Mouse (Mus musculus) olfactory bulb, adult 2 months (tissue): ENCODE data around the gene Sdhb. TPM values are rescaled to one million over a fixed set of nuclear protein-coding genes. Genes with fewer than 3 reads are reported as not detected.

Source experiments
- H3K27ac ChIP-seq: fragments of 200-500 bp; 2 replicates; pipeline ENCODE4 v1.5.1; 2012; ENCODE audit warnings: low read depth, low read length; ENCODE audit not compliant: insufficient read depth
- H3K4me1 ChIP-seq: fragments of 200-500 bp; 2 replicates; pipeline ENCODE4 v1.6.1; 2012; ENCODE audit warnings: low read length; ENCODE audit not compliant: control insufficient read depth, insufficient read depth
- H3K4me3 ChIP-seq: fragments of 200-500 bp; 2 replicates; pipeline ENCODE4 v1.5.1; 2012; ENCODE audit warnings: mild to moderate bottlenecking, low read depth, low read length, moderate library complexity; ENCODE audit not compliant: insufficient read depth
- CTCF ChIP-seq: fragments of 200-500 bp; IDR thresholded peaks from 2 replicates; pipeline ENCODE4 v1.5.1; 2012; ENCODE audit warnings: low read depth, mild to moderate bottlenecking, low read length, moderate library complexity; ENCODE audit not compliant: insufficient read depth
- POLR2A ChIP-seq: fragments of 200-500 bp; IDR thresholded peaks from 2 replicates; pipeline ENCODE4 v1.6.1; 2012; ENCODE audit warnings: mild to moderate bottlenecking, low read depth, low read length, moderate library complexity; ENCODE audit not compliant: insufficient read depth
- WGBS: fragments of 180-500 bp; shearing (Covaris S2); methylation state at CpG from one replicate; pipeline ENCODE4 v1.1.7; 2018; 5-methylcytosine and 5-hydroxymethylcytosine counted together
- polyA plus RNA-seq: library from polyadenylated mRNA; stranded (reverse); fragments of >200 nt; gene quantifications from 2 replicates; pipeline ENCODE4 v1.2.4, GENCODE M21; 2012; ENCODE audit warnings: low replicate concordance; ENCODE audit not compliant: missing spikeins, insufficient read depth, insufficient read length

Sdhb gene
- polyA plus RNA-seq, 1 experiment, result not detected

GRCm38 (mm10) chr4:140946048-140946447 lies 15.0 kb upstream of the Sdhb start:
- Histone ChIP-seq H3K4me3 (no peak overlapping the region), H3K27ac (no peak overlapping the region), H3K4me1 (peaks cover 4% of the 10 kb centered on the region)
- WGBS, result 78% methylated on average over 4 of the region's 4 CpGs
- TF ChIP-seq CTCF, result no peak
- no peak for TF ChIP-seq POLR2A

DNA sequence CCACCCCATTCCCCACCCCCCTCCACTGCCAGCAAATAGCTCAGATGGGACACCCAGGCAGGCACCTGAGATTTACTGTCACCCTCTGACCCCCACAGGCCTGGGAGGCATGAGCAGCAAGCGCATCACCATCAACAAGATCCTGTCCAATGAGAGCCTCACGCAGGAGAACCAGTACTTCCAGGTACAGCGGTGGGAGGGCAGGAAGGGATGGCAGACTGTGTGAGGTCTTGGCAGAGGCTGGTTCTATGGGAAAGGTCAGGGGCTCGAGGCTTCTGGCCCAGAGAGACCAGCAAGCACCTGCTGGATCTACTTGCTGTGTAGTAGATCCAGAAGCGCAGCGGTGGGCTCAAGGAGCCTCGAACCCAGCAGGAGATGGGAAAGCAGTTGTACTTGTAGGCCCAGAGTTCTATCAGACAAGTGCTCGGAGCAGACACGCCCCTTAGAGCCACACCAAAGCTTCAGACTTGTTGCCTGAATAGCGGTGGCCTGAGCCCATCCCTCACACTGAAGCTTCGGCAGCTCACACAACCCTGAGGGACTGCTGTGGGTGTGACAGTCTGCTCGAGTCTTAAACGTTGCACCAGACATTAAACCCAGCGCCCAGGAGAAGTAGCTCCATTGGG lies 14.3 kb upstream of the Sdhb start:
- H3K4me1 ChIP-seq, result peaks cover 6% of the 10 kb centered on the region
- TF ChIP-seq POLR2A (no peak), CTCF (no peak)
- 84% methylated on average over 14 of the region's 14 CpGs for WGBS
- no peak overlapping the region for H3K4me3 ChIP-seq
- H3K27ac ChIP-seq, result no peak overlapping the region

- Histone ChIP-seq H3K4me3 (no peak overlapping the region), H3K27ac (no peak overlapping the region), H3K4me1 (peaks cover 14% of the 10 kb centered on the region)
- TF ChIP-seq POLR2A (no peak), CTCF (no peak)
- 93% methylated on average over 12 of the region's 12 CpGs for WGBS
Measured at GRCm38 (mm10) chr4:140947487-140948440, 13.2 kb upstream of the Sdhb start.

DNA sequence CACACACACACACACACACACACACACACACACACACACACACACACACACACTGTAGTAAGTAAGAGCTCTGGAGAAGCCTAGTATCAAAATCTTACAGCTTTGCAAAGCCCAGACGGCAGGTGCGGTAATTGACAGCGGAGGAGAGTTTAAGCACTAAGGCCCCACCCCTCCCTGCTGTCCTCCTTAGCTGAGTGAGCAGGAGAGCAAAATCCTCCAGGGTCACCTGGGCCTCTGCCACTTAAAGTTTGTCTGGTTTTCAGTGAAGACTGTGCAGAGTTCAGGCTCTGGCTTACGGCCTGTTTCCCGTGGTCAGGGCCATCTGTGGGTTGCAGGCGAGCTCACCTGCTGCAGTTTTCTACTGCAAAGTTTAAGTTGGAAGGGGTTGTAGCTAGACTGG lies 12.5 kb upstream of the Sdhb start:
- 92% methylated on average over 6 of the region's 6 CpGs for WGBS
- H3K4me3 ChIP-seq, result no peak overlapping the region
- no peak overlapping the region for H3K27ac ChIP-seq
- H3K4me1 ChIP-seq, result peaks cover 14% of the 10 kb centered on the region
- no peak for TF ChIP-seq POLR2A
- TF ChIP-seq CTCF, result no peak

DNA sequence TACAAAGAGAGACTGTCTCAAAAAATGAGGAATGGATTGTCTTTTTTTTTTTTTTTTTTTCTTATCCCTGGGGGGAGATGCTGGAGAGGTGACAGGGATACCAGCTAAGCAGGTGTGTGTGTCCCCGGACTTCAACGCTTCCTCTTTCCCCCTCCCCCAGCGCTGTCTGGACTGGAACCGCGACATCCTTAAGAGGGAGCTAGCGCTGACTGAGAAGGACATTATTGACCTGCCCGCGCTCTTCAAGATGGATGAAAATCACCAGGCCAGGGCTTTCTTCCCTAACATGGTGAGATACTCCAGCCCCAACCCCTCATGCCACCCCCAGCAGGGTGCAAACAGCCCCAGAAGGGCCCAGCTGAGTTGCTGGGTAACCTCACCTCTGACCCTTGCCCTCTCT lies 12.0 kb upstream of the Sdhb start:
- TF ChIP-seq CTCF (no peak), POLR2A (no peak)
- peaks cover 14% of the 10 kb centered on the region for H3K4me1 ChIP-seq
- H3K4me3 ChIP-seq, result no peak overlapping the region
- no peak overlapping the region for H3K27ac ChIP-seq
- 89% methylated on average over 8 of the region's 8 CpGs for WGBS

- H3K27ac ChIP-seq, result no peak overlapping the region
- 91% methylated on average over 16 of the region's 16 CpGs for WGBS
- H3K4me3 ChIP-seq, result no peak overlapping the region
- TF ChIP-seq CTCF (no peak), POLR2A (no peak)
- peaks cover 14% of the 10 kb centered on the region for H3K4me1 ChIP-seq
Measured at GRCm38 (mm10) chr4:140949616-140950015, 11.4 kb upstream of the Sdhb start.

GRCm38 (mm10) chr4:140950574-140950973 lies 10.4 kb upstream of the Sdhb start:
- peaks cover 14% of the 10 kb centered on the region for H3K4me1 ChIP-seq
- TF ChIP-seq CTCF (no peak), POLR2A (no peak)
- no peak overlapping the region for H3K27ac ChIP-seq
- H3K4me3 ChIP-seq, result no peak overlapping the region
- 52% methylated on average over 3 of the region's 3 CpGs for WGBS

DNA sequence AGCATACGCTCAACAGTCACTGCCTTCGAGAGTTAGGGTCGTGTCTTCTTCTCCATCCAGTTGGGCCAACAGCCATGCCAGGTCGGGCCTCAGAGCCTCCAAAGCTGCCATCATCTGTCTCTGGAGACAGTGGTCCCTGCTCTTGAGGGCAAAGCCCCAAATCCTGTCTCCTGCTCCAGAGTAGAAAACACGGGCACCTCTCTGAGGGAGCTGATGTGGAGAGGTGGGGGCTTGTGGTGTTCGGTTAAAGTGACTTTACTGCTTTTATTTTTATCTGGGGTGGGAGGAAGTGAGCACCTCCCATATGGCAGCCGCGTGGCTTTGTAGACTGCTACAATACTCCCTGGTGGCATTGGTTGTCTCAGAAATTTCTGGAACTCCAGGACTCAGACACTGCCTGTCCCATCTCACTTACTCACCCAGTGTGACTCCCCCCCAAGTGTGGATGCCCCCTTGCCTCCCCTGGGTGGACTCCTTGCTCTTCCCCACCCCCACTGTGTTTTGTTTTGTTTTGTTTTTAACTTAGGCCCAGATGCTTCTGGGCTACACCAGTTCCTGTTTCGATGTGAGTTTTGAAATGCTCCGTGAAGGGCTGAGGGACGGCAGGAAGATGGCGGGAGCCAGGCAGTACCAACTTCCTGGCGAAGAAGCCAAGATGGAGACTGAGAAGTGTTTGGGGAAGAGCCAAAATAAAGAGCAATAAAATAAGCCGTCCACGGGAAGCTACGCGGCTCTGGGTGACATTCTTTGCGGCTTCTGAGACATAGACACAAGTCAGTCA lies 9.0 kb upstream of the Sdhb start:
- WGBS, result 76% methylated on average over 18 of the region's 18 CpGs
- Histone ChIP-seq H3K4me3 (no peak overlapping the region), H3K27ac (no peak overlapping the region), H3K4me1 (peaks cover 21% of the 10 kb centered on the region)
- TF ChIP-seq CTCF (no peak), POLR2A (no peak)
